Mouse (Mus musculus) A20 (cell line): ENCODE measurements around the gene Nup50.
A peak's percentile ranks its signal among the peaks of the same experiment; 100 is the strongest.

Experiments
- DNase-seq: peaks from one replicate; pipeline ENCODE4 v3.0.0-alpha.2; 2011; ENCODE audit warnings: low read depth, low spot score

The Nup50 gene

DNA sequence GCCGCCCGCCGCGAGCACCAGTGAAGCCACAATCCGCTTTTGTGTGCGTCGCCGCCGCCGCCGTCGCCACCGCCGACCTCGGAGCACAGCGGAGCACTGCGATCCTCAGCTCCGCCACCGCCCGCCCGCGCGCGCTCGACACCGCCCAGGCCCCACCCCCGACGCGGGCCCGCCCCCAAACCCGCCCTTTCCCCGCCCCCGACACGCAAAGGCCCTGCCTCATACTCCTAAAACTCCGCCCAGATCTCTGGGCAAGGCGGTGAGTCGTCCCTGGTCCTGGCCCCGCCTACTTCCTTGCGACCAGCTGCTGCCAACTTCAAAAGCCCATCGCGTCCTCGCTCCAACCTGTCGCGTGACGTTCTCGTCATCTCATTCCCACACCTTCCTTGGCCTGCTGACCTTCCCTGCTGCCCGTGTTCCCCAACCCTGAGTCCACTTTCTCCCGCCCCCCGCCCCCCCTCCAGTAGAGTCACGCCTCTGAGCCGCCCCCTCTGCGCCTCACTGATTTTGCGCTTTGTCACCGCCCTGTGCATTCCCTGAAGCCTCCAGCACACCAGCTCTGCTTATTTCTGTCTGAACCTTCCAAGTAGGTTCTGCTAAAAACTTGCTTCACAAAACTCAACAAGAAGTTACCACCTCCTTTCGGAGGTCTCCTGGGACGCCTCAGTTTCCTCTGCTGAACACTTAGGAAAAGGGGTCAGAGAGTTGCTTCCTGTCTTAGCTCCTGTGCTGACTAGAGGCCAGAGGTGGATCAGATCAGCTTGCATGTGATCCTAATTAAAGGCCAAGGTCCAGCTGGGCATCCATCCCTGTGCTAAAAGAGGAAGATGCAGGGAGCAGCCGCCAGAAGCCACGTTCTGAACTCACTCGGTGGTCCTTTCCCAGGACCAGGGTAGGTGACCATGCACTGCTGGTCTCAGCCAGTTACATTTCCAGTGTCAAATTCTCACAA, 64.9 kb downstream of the Nup50 start, which contains the start of gene 5031439G07Rik:
TSS of gene 5031439G07Rik (minus strand) at position 678 of the 952 bp plus-strand sequence.
- DNase-seq: peak; percentile 96

DNA sequence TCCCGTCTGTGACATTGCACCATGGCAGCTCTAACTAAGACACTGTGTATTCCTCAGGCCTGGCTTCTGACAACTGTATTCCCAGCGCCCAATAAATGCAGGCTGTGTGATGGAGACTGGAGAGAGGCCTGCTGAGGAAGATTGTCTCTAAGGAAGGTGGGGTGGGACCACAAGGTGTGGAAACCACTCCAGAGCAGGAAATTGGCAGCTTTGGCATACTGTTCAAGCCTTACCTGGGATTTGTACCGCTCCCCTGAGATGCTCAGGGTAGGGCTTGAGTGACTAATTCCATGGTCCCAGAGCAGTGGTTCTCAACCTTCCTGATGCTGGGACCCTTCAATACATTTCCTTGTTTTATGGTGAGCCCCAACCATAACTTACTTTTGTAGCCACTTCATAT, 65.9 kb downstream of the Nup50 start:
- no peak for DNase-seq

DNA sequence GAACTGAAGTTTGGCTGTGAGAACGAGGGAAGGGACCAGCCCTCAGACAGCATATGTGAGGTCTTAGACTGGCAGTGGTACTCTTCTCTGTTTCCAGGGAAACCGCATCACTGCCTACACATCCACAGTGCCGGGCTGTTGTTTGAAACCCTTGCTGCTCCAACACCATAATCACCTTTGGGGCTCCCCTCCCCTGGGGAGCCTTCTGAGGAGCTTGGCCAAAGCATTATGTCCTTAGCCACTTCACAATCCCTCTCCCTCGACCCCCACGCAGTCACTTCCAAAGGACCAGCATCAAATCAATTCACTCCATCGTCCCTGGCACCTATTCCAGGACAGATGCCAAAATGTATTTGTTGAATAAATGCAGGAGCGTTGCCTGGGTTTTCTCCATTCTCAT, 66.6 kb downstream of the Nup50 start:
- no peak for DNase-seq
